Mouse (Mus musculus) limb, embryonic 10.5 days (tissue): ENCODE data around the gene Eif6. TPM values are rescaled to one million over a fixed set of nuclear protein-coding genes. Genes with fewer than 3 reads are reported as not detected.
"Not testable (repeated sequence)": the region's sequence is repeated elsewhere in the genome, so short reads cannot be mapped to it uniquely, and the experiment has no call there.

Source experiments
- DNase-seq: peaks from one replicate; pipeline ENCODE4 v3.0.0-alpha.2; 2017; ENCODE audit warnings: low spot score
- H3K27ac ChIP-seq: fragments of 300-500 bp; sonication (generic); 2 replicates; pipeline ENCODE4 v1.5.1; 2016; ENCODE audit warnings: mild to moderate bottlenecking
- H3K27me3 ChIP-seq: fragments of 300-500 bp; sonication (generic); 2 replicates; pipeline ENCODE4 v1.6.1; 2016; ENCODE audit warnings: low read depth, mild to moderate bottlenecking; ENCODE audit not compliant: poor library complexity, severe bottlenecking
- H3K36me3 ChIP-seq: fragments of 300-500 bp; sonication (generic); 2 replicates; pipeline ENCODE4 v1.6.1; 2016; ENCODE audit warnings: mild to moderate bottlenecking, moderate library complexity
- H3K4me1 ChIP-seq: fragments of 300-500 bp; sonication (generic); 2 replicates; pipeline ENCODE4 v1.6.1; 2016
- H3K4me3 ChIP-seq: fragments of 300-500 bp; sonication (generic); 2 replicates; pipeline ENCODE4 v1.5.1; 2016; ENCODE audit warnings: mild to moderate bottlenecking, moderate library complexity
- H3K9me3 ChIP-seq: fragments of 300-500 bp; sonication (generic); replicated peaks from 2 replicates; pipeline ENCODE4 v1.6.1; 2016; ENCODE audit warnings: mild to moderate bottlenecking
- WGBS: fragments of 180-500 bp; shearing (Covaris S2); methylation state at CpG from one replicate; pipeline ENCODE4 v1.1.7; 2016; 5-methylcytosine and 5-hydroxymethylcytosine counted together
- polyA plus RNA-seq: library from polyadenylated mRNA; unstranded; fragments of >200 nt; fragmentation: Nextera tagmentation; extraction: Ambion mirVana; gene quantifications from 2 replicates; pipeline ENCODE4 v1.2.1, GENCODE M21; 2016

The Eif6 gene
- polyA plus RNA-seq, 1 experiment from 2014 or later = 250 TPM

- Histone ChIP-seq H3K4me3 (no peak overlapping the region), H3K27ac (no peak overlapping the region), H3K36me3 (peaks cover 98% of the 10 kb centered on the region), H3K9me3 (no peaks in the 10 kb centered on the region), H3K4me1 (no peaks in the 10 kb centered on the region), H3K27me3 (no peaks in the 10 kb centered on the region)
- WGBS = 66% methylated on average over 7 of the region's 7 CpGs
- no peak for DNase-seq
Measured at GRCm38 (mm10) chr2:155849464-155849863, 22.7 kb upstream of the Eif6 start.

- 43% methylated on average over 6 of the region's 6 CpGs for WGBS
- Histone ChIP-seq H3K36me3 (peaks cover 86% of the 10 kb centered on the region), H3K4me3 (no peak overlapping the region), H3K4me1 (no peaks in the 10 kb centered on the region), H3K27me3 (no peaks in the 10 kb centered on the region), H3K9me3 (no peaks in the 10 kb centered on the region), H3K27ac (no peak overlapping the region)
- DNase-seq = peak; percentile 88
Measured at GRCm38 (mm10) chr2:155848291-155848690, 21.6 kb upstream of the Eif6 start.

- H3K27me3 ChIP-seq = no peaks in the 10 kb centered on the region
- no peaks in the 10 kb centered on the region for H3K4me1 ChIP-seq
- H3K4me3 ChIP-seq = no peak overlapping the region
- WGBS = 84% methylated on average over 8 of the region's 8 CpGs
- peaks cover 72% of the 10 kb centered on the region for H3K36me3 ChIP-seq
- DNase-seq = no peak
- no peaks in the 10 kb centered on the region for H3K9me3 ChIP-seq
- no peak overlapping the region for H3K27ac ChIP-seq
Measured at GRCm38 (mm10) chr2:155846930-155847329, 20.2 kb upstream of the Eif6 start.

GRCm38 (mm10) chr2:155838961-155839360, 12.2 kb upstream of the Eif6 start:
- H3K36me3 ChIP-seq = no peaks in the 10 kb centered on the region
- no peak overlapping the region for H3K4me3 ChIP-seq
- H3K9me3 ChIP-seq = no peaks in the 10 kb centered on the region
- no peaks in the 10 kb centered on the region for H3K4me1 ChIP-seq
- no peak for DNase-seq
- WGBS = 88% methylated on average over 4 of the region's 4 CpGs
- no peak overlapping the region for H3K27ac ChIP-seq
- H3K27me3 ChIP-seq = no peaks in the 10 kb centered on the region

- Histone ChIP-seq H3K9me3 (no peaks in the 10 kb centered on the region), H3K27me3 (no peaks in the 10 kb centered on the region), H3K36me3 (no peaks in the 10 kb centered on the region), H3K27ac (no peak overlapping the region), H3K4me1 (no peaks in the 10 kb centered on the region), H3K4me3 (no peak overlapping the region)
- DNase-seq = no peak
- WGBS = 78% methylated on average over 3 of the region's 3 CpGs
Measured at GRCm38 (mm10) chr2:155837961-155838360, 11.2 kb upstream of the Eif6 start.

- no peak for DNase-seq
- whole genome bisulfite sequencing = 69% methylated on average over 9 of the region's 9 CpGs
- Histone ChIP-seq H3K27ac (no peak within 1 kb of the TSS), H3K4me3 (no peak within 1 kb of the TSS), H3K9me3 (no peaks in the 10 kb centered on the region), H3K4me1 (no peaks in the 10 kb centered on the region), H3K36me3 (no peaks in the 10 kb centered on the region), H3K27me3 (no peaks in the 10 kb centered on the region)
Measured at GRCm38 (mm10) chr2:155834732-155835131, 8.0 kb upstream of the Eif6 start, which contains the start of gene Fam83c. TSS of gene Fam83c (minus strand) at chr2:155834854.

GRCm38 (mm10) chr2:155832087-155832486, 5.4 kb upstream of the Eif6 start:
- not testable (repeated sequence) for H3K36me3 ChIP-seq, H3K27me3 ChIP-seq, H3K27ac ChIP-seq, H3K4me3 ChIP-seq, DNase-seq, H3K9me3 ChIP-seq, H3K4me1 ChIP-seq
- WGBS = 63% methylated on average over 1 of the region's 1 CpGs

GRCm38 (mm10) chr2:155831302-155831701, 4.6 kb upstream of the Eif6 start:
- WGBS = 65% methylated on average over 9 of the region's 9 CpGs
- Histone ChIP-seq H3K27ac (no peak overlapping the region), H3K27me3 (no peaks in the 10 kb centered on the region), H3K4me3 (no peak overlapping the region), H3K36me3 (no peaks in the 10 kb centered on the region), H3K4me1 (peaks cover 11% of the 10 kb centered on the region), H3K9me3 (no peaks in the 10 kb centered on the region)
- no peak for DNase-seq

GRCm38 (mm10) chr2:155830841-155831240, 4.1 kb upstream of the Eif6 start:
- Histone ChIP-seq H3K27me3 (no peaks in the 10 kb centered on the region), H3K9me3 (no peaks in the 10 kb centered on the region), H3K4me1 (peaks cover 11% of the 10 kb centered on the region), H3K4me3 (no peak overlapping the region), H3K36me3 (no peaks in the 10 kb centered on the region), H3K27ac (no peak overlapping the region)
- no peak for DNase-seq
- 86% methylated on average over 8 of the region's 8 CpGs for WGBS

GRCm38 (mm10) chr2:155825904-155826629, 658 bp downstream of the Eif6 start:
- peaks cover 30% of the 10 kb centered on the region for H3K36me3 ChIP-seq
- WGBS = 2% methylated on average over 52 of the region's 52 CpGs
- H3K4me1 ChIP-seq = peaks cover 19% of the 10 kb centered on the region
- peak overlapping the region; percentile 75 for H3K4me3 ChIP-seq
- H3K27me3 ChIP-seq = no peaks in the 10 kb centered on the region
- DNase-seq = peak; percentile 38
- H3K27ac ChIP-seq = peak overlapping the region; percentile 86
- H3K9me3 ChIP-seq = no peaks in the 10 kb centered on the region

GRCm38 (mm10) chr2:155823722-155824121, 3.0 kb downstream of the Eif6 start:
- no peaks in the 10 kb centered on the region for H3K27me3 ChIP-seq
- peaks cover 50% of the 10 kb centered on the region for H3K36me3 ChIP-seq
- peaks cover 31% of the 10 kb centered on the region for H3K4me1 ChIP-seq
- 96% methylated on average over 8 of the region's 8 CpGs for WGBS
- DNase-seq = no peak
- no peak overlapping the region for H3K4me3 ChIP-seq
- H3K27ac ChIP-seq = no peak overlapping the region
- H3K9me3 ChIP-seq = no peaks in the 10 kb centered on the region

GRCm38 (mm10) chr2:155820779-155821178, 5.9 kb downstream of the Eif6 start:
- WGBS = 92% methylated on average over 5 of the region's 5 CpGs
- Histone ChIP-seq H3K36me3 (peaks cover 50% of the 10 kb centered on the region), H3K4me1 (peaks cover 30% of the 10 kb centered on the region), H3K4me3 (no peak overlapping the region), H3K27ac (no peak overlapping the region), H3K9me3 (no peaks in the 10 kb centered on the region), H3K27me3 (no peaks in the 10 kb centered on the region)
- no peak for DNase-seq

GRCm38 (mm10) chr2:155819449-155820251, 7.1 kb downstream of the Eif6 start:
- Histone ChIP-seq H3K4me1 (peaks cover 31% of the 10 kb centered on the region), H3K4me3 (peak overlapping the region; percentile 68), H3K36me3 (peaks cover 50% of the 10 kb centered on the region), H3K27ac (peak overlapping the region; percentile 88), H3K27me3 (no peaks in the 10 kb centered on the region), H3K9me3 (no peaks in the 10 kb centered on the region)
- DNase-seq = no peak
- WGBS = 71% methylated on average over 6 of the region's 6 CpGs

- DNase-seq = no peak
- Histone ChIP-seq H3K4me1 (peaks cover 35% of the 10 kb centered on the region), H3K9me3 (no peaks in the 10 kb centered on the region), H3K36me3 (peaks cover 50% of the 10 kb centered on the region), H3K27me3 (no peaks in the 10 kb centered on the region), H3K27ac (peak within 1 kb of the TSS; percentile 88), H3K4me3 (peak within 1 kb of the TSS; percentile 68)
Measured at GRCm38 (mm10) chr2:155819392-155819448, 7.5 kb downstream of the Eif6 start, which contains the start of gene BC029722. TSS of gene BC029722 (minus strand) at chr2:155819426.
